Mouse (Mus musculus): Measurements from ENCODE around the gene Ets2.

The Ets2 gene

GRCm38 (mm10) chr16:95701802-95702561, at the start of gene Ets2:
Gene Ets2 (plus strand): TSS chr16:95702075.
- DNase-seq (ENCODE audit: low read depth, low spot score) = peak; percentile 88

GRCm38 (mm10) chr16:95654204-95654611, 47.7 kb upstream of the Ets2 start:
- DNase-seq (ENCODE audit: low read depth, low spot score) = no peak

- DNase-seq (ENCODE audit: low read depth, low spot score) = peak; percentile 91
Observed at GRCm38 (mm10) chr16:95656535-95656934, 45.3 kb upstream of the Ets2 start.

- no peak for DNase-seq (ENCODE audit: low read depth, low spot score)
Observed at GRCm38 (mm10) chr16:95657187-95657586, 44.7 kb upstream of the Ets2 start.

- DNase-seq (ENCODE audit: low read depth, low spot score) = peak; percentile 52
Observed at GRCm38 (mm10) chr16:95657756-95658155, 44.1 kb upstream of the Ets2 start.

GRCm38 (mm10) chr16:95658836-95659430, 42.9 kb upstream of the Ets2 start:
- peak; percentile 77 for DNase-seq (ENCODE audit: low read depth, low spot score)

GRCm38 (mm10) chr16:95659461-95659860, 42.4 kb upstream of the Ets2 start:
- DNase-seq (ENCODE audit: low read depth, low spot score) = no peak

- DNase-seq (ENCODE audit: low read depth, low spot score) = no peak
Observed at GRCm38 (mm10) chr16:95660909-95661308, 41.0 kb upstream of the Ets2 start.

- DNase-seq (ENCODE audit: low read depth, low spot score) = no peak
Observed at GRCm38 (mm10) chr16:95665472-95666131, 36.3 kb upstream of the Ets2 start.

GRCm38 (mm10) chr16:95666288-95666687, 35.6 kb upstream of the Ets2 start:
- DNase-seq (ENCODE audit: low read depth, low spot score) = no peak

- DNase-seq (ENCODE audit: low read depth, low spot score) = peak; percentile 49
Observed at GRCm38 (mm10) chr16:95667395-95668150, 34.3 kb upstream of the Ets2 start.

- DNase-seq (ENCODE audit: low read depth, low spot score) = no peak
Observed at GRCm38 (mm10) chr16:95668151-95668993, 33.5 kb upstream of the Ets2 start.

- DNase-seq (ENCODE audit: low read depth, low spot score) = no peak
Observed at GRCm38 (mm10) chr16:95674452-95674921, 27.4 kb upstream of the Ets2 start.

GRCm38 (mm10) chr16:95675212-95675611, 26.7 kb upstream of the Ets2 start:
- DNase-seq (ENCODE audit: low read depth, low spot score) = no peak

- DNase-seq (ENCODE audit: low read depth, low spot score) = no peak
Observed at GRCm38 (mm10) chr16:95676668-95677067, 25.2 kb upstream of the Ets2 start.

- no peak for DNase-seq (ENCODE audit: low read depth, low spot score)
Observed at GRCm38 (mm10) chr16:95682431-95682892, 19.4 kb upstream of the Ets2 start.

GRCm38 (mm10) chr16:95685807-95686206, 16.1 kb upstream of the Ets2 start:
- DNase-seq (ENCODE audit: low read depth, low spot score) = no peak

- no peak for DNase-seq (ENCODE audit: low read depth, low spot score)
Observed at GRCm38 (mm10) chr16:95686246-95686645, 15.6 kb upstream of the Ets2 start.

GRCm38 (mm10) chr16:95686901-95687300, 15.0 kb upstream of the Ets2 start:
- peak; percentile 75 for DNase-seq (ENCODE audit: low read depth, low spot score)

GRCm38 (mm10) chr16:95688010-95688409, 13.9 kb upstream of the Ets2 start:
- peak; percentile 47 for DNase-seq (ENCODE audit: low read depth, low spot score)

- no peak for DNase-seq (ENCODE audit: low read depth, low spot score)
Observed at GRCm38 (mm10) chr16:95696599-95696998, 5.3 kb upstream of the Ets2 start.

All from R1 (cell line).